Mouse (Mus musculus): ENCODE data around the gene Sod3.

Sod3 gene

GRCm38 (mm10) chr5:52363468-52364150 is at the start of gene Sod3:
Sod3 (plus strand) TSS chr5:52363791.
- DNase-seq (ENCODE audit: low spot score): peak; percentile 71

- DNase-seq (ENCODE audit: low spot score): no peak
Observed at GRCm38 (mm10) chr5:52316926-52317325, 46.7 kb upstream of the Sod3 start.

- DNase-seq (ENCODE audit: low spot score): no peak
Observed at GRCm38 (mm10) chr5:52319499-52319898, 44.1 kb upstream of the Sod3 start.

- no peak for DNase-seq (ENCODE audit: low spot score)
Observed at GRCm38 (mm10) chr5:52332120-52332519, 31.5 kb upstream of the Sod3 start.

GRCm38 (mm10) chr5:52335590-52335989 is 28.0 kb upstream of the Sod3 start:
- DNase-seq (ENCODE audit: low spot score): peak; percentile 56

GRCm38 (mm10) chr5:52339134-52339533 is 24.5 kb upstream of the Sod3 start:
- DNase-seq (ENCODE audit: low spot score): no peak

GRCm38 (mm10) chr5:52346890-52347289 is 16.7 kb upstream of the Sod3 start:
- peak; percentile 24 for DNase-seq (ENCODE audit: low spot score)

GRCm38 (mm10) chr5:52350451-52350850 is 13.1 kb upstream of the Sod3 start:
- DNase-seq (ENCODE audit: low spot score): peak; percentile 60

- DNase-seq (ENCODE audit: low spot score): no peak
Observed at GRCm38 (mm10) chr5:52351561-52351960, 12.0 kb upstream of the Sod3 start.

GRCm38 (mm10) chr5:52352730-52353129 is 10.9 kb upstream of the Sod3 start:
- DNase-seq (ENCODE audit: low spot score): no peak

- peak; percentile 33 for DNase-seq (ENCODE audit: low spot score)
Observed at GRCm38 (mm10) chr5:52354441-52354840, 9.2 kb upstream of the Sod3 start.

- peak; percentile 37 for DNase-seq (ENCODE audit: low spot score)
Observed at GRCm38 (mm10) chr5:52355612-52356011, 8.0 kb upstream of the Sod3 start.

- DNase-seq (ENCODE audit: low spot score): no peak
Observed at GRCm38 (mm10) chr5:52357175-52357754, 6.3 kb upstream of the Sod3 start.

GRCm38 (mm10) chr5:52358120-52358519 is 5.5 kb upstream of the Sod3 start:
- DNase-seq (ENCODE audit: low spot score): no peak

- peak; percentile 21 for DNase-seq (ENCODE audit: low spot score)
Observed at GRCm38 (mm10) chr5:52360286-52361049, 3.1 kb upstream of the Sod3 start.

GRCm38 (mm10) chr5:52362776-52363467 is 669 bp upstream of the Sod3 start:
- no peak for DNase-seq (ENCODE audit: low spot score)

GRCm38 (mm10) chr5:52364521-52364920 is 930 bp downstream of the Sod3 start:
- DNase-seq (ENCODE audit: low spot score): no peak

- DNase-seq (ENCODE audit: low spot score): peak; percentile 22
Observed at GRCm38 (mm10) chr5:52365930-52366329, 2.3 kb downstream of the Sod3 start.

- DNase-seq (ENCODE audit: low spot score): no peak
Observed at GRCm38 (mm10) chr5:52366661-52367060, 3.1 kb downstream of the Sod3 start.

- no peak for DNase-seq (ENCODE audit: low spot score)
Observed at GRCm38 (mm10) chr5:52367866-52368840, 4.6 kb downstream of the Sod3 start.

GRCm38 (mm10) chr5:52370901-52371300 is 7.3 kb downstream of the Sod3 start:
- DNase-seq (ENCODE audit: low spot score): no peak

All from lung, postnatal 25 days (tissue).